Mouse (Mus musculus) heart, postnatal 4 days (tissue): Measurements from ENCODE around the gene Apom. TPM values are rescaled to one million over a fixed set of nuclear protein-coding genes. Genes with fewer than 3 reads are reported as not detected.

Experiments
- DNase-seq: peaks from one replicate; pipeline ENCODE4 v3.0.0; 2021
- total RNA-seq, 2 experiments: library from RNA; stranded (reverse); gene quantifications; 2 replicates each; pipeline ENCODE4 v1.2.3; 2021

Gene Apom
- total RNA-seq = not detected

DNA sequence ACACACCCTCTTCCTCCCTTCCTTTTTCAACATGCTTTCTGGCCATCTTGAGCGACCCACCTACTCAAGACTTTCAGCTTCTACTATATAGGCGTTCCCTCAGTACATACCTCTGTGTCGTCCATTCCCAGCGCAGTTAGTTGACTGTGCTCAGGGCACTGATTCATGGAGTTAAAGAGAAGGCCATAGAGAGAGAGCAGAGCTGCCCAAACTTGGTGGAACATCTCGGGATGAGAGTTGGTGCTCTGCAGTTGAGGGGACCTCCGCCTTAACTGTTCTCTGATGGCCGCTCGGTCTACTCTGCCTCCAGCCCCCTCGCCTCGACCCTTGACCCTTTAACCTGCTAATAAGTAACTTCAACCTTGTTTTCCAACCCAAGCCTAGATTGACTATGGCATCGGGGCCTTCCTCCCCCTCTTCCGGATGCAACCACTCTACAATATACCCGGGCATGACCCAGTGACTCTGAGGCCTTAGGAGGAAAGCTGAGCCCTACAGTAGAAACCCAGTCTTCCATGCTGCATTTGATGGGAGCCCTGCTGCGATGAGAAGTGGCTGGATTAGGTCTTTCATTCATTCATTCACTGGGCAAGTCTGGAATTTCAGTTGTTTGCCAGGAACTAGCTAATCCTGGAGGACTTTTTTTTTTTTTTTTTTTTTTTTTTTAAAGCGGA is at the start of gene Apom:
Gene Apom, minus strand, starts transcription at position 551 of the 674 bp plus-strand sequence.
- no peak for DNase-seq

DNA sequence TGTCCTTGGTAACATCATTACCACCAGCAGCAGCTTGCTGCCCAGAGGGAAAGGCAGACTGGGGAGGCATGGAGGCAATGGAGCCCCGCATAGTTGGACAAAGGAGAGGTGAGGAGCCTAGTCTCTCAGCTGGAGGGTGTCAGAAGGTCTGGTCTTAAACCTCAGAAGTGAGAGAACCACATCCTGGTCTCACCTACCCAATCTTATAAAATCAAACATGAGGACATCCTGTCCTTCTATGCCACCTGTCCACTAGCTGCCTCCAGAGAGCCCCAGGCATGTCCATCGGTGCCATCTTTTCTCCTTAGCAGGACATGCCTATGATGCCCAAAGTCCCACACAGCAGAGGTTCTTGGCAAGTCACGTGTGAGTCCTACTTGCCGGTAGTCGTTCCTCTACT is 48.2 kb upstream of the Apom start:
- DNase-seq = no peak

DNA sequence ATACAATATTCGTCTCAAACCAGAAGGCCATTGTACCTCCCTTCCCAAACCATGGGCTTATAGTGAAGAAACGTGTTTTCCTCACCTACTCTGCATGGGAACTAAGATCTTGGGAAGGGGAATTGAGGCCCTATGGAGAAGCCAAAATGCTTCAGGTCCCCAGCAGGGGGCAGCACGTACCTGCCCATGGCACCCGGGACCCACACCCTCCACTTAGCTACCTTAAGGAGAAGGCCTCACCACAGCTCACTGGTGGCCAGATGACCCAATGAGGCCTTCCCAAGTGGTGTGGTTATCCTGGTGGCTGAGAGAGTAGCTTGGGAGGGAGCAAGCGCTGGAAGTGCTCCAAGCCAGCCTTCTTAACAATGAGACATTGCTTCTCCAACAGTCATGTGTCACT is 46.7 kb upstream of the Apom start:
- peak; percentile 84 for DNase-seq

DNA sequence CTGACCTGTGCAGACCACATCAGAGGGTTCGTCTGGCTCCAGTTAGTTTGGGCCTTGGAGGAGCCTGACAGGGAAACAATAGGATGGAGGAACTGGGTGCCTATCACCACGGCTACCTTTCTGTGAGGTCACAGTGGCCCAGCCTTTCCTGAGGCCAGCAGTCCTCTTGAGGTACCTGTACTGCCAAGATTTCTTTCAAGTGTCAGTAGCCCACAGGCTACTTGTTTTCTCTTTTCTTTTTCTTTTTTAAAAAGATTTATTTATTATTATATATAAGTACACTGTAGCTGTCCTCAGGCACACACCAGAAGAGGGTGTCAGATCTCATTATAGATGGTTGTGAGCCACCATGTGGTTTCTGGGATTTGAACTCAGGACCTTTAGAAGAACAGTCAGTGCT is 44.1 kb upstream of the Apom start, which contains the start of gene Aif1:
Gene Aif1, minus strand, starts transcription at position 101 of the 400 bp plus-strand sequence.
- no peak for DNase-seq

DNA sequence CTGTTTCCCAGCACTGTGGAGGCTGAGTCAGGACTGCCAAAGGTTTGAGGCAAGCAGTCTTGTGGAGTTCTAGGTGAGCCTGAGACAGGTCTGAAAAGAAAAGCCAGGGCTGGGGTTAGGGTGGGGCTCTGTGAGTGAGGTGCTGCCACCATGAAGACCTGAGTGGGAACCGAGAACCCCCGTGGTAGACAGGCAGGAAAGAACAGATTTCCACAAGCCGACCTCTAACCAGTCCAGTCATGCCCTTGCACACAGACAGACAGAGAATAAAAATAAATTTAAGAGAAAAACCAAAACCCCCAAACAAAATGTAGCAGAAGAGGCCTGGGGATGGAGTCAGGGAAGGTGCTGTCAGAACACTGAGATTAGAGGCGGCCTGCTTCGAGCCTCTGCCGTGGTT is 43.5 kb upstream of the Apom start:
- no peak for DNase-seq

DNA sequence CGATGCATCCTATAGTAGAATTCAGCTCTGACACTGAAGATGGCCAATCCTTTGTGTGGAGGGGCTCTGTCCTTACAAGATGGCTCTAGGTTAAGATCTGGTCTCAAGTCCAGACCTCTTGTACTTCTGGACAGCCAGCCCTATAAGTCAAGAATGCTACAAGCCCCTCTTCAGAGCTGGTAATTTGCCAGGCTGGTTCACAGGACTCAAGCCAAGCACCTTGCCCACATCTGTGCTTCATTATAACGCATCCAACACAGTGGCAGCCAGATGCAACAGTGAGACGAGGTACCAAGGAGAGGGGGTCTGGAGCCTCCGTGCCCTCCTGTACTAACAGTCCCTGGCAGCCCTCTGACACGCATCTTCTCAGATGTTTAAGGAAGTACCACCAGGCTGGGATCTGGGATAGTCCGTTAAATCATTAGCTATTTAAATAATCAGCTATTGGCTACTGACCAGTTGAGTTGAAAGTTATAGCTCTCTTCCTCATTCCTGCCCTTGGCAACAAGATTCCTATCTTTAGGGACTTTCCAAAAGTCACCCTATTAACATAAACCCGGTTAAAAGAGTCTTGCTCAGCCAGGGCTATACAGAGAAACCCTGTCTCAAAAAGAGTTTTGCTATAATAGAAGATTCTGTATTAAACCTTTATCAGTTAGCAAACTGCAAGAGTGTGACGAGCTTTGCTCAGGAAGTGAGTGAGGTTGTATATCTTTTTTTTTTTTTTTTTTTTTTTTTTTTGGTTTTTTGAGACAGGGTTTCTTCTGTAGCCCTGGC is 42.5 kb upstream of the Apom start:
- DNase-seq = no peak

DNA sequence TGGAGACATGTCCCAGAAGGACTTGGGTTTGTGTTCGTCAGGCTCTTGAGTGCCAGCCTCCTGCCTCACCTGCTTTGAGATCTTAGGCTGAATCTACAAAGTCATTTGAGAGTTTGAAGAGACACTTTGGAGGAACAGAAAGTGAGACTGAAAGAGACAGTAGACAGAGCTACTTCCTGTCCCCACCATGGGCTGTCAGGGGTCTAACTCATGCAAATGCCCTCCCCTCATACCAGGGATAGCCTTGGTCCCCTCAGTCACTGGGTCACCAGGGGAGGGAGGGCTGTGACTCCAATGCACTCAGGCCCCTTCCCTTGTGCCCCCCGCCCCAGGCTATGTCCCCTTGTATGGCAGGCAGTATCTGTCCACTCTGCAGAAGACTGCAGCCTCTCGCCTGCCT is 41.5 kb upstream of the Apom start:
- no peak for DNase-seq

DNA sequence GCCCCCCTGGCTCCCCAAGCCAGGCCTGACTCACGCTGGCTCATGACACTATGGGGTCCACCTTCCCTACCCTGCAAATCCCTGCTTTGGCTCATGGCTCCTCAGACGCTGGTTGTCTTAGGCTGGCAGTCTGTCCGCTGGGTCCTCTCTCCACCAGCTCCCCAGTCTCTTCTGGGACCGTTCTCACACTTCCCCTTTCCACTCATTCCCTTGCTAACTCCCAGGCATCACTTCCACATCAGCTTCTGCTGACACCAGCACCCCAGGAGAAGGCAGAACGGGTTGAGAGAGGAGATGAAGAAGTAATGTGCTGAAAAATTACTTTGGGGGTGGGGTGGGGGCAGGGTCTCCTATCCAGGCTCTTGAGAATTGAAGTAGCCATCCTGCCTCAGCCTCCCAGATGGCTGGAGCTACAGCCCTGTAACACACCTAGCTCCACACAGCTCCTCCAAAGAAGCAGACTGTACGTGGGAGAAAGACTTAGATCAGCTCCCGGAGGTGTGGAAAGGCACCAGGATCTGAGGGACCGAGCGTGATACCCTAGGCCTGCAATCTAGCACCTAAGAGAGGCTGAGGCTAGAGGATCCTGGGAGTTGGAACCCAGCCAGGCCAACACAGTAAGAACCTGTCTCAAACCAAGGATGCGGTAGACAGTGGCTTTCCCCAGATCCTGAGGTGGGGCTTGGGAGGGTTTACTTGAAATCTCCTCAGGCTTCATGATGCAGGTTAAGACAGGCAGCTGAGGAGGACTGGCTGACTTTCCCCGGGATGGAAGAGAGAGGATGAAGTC is 40.8 kb upstream of the Apom start:
- DNase-seq = no peak

DNA sequence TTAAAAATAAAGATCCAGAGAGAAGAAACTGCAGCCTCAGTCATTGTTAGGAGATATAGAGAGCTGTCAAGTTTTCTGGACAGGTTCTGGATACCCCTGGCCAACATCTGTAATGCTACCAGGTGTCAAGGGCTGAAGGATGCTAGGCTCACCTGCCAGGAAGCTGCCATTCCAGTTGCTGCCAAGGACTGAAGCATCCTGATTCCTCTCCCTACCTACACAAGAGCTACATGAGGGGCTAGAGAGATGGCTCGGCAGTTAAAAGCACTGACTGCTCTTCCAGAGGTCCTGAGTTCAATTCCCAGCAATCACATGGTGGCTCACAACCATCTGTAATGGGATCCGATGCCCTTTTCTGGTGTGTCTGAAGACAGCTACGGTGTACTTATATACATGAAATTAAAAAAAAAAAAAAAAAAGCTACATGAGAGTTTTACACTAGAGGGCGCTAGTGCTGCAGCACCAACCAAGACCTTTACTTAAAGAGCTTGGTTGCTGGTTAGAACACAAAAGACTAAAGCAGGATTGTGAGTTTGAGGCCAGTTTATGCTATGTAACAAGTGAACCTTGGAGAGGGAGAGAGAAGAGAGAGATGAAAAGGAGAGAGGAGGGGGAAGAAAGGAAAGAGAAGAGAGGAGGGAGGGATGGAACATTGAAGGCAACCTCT is 36.8 kb upstream of the Apom start:
- DNase-seq = no peak

DNA sequence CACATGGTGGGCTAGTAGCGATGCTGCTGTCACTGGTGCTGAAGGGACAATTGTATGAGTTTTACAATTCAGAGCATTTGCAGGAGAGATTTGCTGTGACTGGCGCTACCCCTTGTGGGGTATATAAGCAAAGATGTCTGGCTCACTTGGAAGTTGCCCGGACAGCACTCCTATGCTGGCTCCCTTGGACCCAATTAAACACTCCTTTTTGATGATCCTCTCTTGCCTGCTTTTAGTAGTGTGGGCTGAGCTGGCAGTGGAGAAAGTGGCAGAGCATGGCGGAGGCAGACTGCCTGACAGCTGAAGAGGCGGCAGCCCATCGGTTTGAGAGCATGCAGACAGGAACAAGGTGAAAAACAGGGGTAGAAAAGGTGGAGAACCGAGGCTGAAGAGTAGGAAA is 35.9 kb upstream of the Apom start:
- DNase-seq = no peak

DNA sequence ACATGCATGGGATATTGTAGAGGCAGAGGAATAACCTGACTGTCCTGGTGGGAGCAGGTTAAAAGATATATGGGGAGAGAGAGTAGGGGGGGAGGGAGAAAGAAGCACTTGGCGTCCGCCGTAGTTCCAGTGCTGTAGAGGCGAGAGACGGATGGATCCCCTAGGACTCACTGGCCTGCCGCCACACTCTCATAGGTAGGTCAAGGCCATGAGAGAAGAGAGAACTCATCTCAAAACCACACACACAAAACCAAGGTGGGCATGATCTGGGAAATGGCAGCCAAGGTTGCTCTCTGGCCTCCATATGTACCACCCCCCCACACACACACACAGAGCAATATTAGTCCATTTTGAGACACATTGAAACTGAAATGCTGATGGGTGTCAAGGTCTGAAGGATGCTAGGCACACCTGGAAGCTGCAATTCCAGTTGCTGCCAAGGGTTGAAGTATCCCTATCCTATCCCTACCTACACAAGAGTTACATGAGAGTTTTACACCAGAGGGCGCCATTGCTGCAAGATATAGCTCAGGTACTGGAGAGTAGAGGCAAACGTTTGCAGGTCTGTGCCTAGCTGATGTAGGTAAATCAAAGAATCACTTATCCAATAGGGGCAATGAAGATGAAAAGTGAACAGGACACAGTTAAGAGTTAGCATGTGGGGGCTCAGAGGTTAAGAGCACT is 34.6 kb upstream of the Apom start:
- peak; percentile 61 for DNase-seq

DNA sequence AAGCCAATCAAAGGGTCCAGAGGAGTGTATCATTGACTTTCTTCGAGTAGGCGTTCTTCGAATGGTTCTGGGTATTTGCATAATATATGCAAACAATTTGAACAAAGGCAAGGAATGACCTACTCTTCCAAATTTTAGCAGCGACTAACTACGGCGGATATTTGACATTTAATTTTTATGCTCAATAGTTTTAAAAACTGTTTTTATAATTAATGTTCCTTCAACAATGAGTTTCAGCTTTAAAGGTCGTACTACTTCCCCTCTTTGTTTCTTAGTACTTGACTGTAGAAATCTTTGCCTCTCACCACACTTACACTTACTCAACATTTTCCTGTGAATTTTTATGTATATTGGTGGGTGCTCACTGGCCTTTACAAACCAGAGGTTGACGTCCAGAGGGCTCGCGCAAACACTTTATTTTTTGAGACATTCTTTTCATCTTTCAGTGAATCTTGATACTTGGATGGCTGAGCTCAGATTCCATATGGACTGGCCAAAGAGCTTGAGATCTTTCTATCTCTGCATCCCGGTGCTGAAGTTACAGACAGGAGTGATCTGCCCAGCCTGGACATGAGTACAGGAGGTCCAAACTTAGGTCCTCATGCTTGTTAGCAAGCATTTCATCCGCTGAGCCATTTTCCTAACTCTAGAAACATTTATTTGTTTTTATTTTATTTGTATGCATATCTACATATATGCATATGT is 33.8 kb upstream of the Apom start:
- DNase-seq = no peak

DNA sequence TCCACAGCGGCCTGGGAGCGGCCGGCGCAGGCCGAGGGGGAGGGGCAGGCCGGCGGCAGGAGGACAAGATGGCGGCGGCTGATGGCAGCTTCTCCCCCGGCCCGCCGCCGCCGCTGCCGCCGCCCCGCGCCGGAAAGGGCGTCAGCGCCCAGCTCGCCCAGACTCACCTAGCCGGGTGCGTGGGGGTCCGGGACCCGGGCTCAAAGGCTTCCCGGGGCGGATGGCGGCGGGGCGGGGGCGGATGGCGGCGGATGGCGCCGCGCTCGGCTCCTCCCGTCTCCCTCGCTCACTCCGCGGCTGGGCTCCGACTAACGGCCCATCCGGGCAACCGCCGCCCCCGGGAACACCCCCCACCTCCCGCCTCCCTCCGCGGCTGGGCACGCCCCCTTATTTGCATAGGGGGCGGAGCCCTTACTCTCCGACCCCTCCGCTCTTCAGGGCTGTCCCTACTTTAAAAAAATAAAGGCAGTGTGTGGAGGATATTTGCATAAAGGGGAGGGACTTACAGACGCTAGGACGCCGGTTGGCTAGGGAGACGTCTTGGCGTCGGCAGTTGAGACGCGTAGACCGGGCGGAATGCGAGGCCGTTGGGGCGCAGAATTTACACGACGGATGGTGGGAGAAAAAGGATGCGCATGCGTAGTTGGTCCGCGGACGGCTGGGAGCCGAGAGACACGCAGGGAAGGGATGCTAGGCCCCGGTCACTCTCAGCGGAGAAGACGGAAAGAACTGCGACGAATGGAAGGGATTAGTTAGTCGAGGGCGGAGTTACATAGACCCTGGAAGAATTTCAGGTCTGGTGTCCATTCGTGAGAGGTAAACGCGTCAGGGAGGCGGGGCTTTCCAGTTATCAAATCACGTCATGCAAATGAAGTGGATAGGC is 33.0 kb upstream of the Apom start, which contains the start of gene Prrc2a:
Gene Prrc2a, minus strand, starts transcription at position 330 of the 883 bp plus-strand sequence.
- DNase-seq = peak; percentile 98

DNA sequence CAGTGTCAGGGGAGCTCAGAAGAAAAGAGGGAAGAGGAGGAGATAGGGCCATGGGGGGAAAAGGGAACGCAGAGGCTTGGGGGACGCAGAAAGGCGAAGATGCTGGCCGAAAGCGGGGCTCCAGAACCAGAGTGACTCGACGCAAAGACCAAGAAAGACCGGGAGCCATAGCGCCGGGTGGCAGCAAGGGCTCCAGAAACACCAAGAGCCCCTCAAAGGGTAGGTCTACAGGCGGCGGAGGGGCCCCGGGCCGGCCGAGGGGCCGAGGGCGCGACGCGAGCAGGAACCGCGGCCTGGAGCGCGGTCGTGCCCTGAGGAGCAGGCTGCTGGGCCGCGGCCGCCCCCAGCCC is 32.3 kb upstream of the Apom start:
- no peak for DNase-seq

DNA sequence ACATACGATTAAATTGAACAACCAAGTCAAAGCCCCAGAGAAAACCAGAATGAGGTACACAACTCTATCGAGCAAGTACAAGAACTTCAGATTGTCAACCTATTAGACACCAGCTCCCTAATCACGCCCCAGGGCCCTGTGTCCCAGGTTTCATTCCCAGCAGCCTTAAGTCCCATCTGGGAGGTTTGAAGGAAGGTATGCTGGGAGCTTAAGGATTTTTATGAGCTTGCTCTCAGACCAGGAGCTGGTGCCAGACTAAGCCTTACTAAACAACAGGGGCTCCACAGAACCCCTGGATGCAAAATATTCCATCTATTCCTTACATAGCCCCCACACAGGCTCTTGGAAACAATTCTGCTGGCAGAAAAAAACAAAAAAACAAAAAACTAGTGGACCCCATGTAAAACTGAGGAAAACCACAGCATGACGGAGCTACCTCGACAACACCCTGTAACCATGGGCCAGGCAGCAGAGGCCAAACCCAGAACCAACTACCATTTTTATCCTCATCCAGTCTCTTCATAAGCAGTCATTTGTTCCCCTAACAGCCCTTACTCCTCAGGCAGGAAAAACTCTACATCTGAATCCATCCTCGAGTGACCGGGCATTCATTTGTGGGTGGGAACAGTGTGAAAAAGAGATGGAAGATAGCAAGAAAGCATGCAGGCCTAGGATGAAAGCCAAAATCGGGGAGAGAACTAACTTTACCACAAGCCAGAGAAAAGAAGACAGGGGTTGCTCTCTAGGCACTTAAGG is 31.7 kb upstream of the Apom start:
- no peak for DNase-seq

DNA sequence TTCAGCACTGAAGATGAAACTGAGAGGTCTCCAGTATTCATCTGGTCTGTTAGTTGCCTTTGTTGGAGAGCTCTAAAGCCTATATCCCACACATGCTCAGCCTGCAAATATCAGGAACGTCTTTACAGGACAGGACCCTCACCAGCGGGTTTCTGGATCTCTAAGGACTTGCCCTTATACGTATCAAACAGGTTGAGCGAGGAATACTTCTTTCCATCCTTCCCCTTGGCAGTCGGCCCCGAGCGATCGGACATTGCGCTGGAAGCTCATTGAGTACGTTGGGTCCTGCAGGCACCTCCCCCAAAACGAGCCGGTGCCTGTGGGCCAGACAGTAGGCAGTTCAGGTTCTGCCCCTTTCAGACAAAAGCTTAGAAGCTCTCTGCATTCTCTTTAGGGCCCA is 30.9 kb upstream of the Apom start:
- DNase-seq = peak; percentile 54

DNA sequence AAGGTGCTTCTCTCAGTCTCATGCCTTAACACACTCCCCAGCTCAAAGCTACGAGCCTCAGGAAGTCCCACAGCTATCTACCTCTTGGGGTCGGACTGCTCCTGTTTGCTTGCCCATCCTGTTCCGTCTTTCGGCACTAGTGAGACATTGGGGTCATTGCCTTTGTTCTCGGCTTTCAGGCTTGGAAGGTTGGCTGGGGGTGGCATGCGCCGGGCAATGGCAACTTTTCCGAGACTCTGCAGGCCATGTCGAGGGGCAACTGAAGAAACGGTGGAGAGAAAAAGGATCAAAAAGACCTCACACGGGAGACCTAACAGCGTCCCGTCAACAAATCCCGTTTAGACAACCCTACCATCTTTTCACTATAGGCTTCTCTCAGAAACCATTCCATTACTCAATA is 30.3 kb upstream of the Apom start:
- no peak for DNase-seq

DNA sequence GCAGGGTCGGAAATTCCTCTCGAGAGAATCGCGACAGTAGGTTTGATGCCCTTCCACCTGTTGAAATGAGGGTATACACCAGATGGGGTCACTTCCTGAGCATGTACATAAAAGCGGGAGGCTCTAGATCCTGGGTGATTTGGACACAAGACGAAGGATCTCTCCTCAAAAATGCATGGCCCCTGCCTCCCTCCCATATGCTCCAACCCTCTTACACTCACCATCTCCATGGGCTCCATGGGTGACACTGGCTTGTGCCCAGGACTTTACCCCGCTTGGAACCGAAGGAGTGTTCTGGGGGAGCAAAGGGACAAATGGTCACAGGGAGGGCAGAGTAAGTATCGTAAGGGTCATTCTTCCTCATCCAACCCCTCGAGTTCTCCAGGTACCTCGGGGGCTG is 29.6 kb upstream of the Apom start:
- DNase-seq = no peak

DNA sequence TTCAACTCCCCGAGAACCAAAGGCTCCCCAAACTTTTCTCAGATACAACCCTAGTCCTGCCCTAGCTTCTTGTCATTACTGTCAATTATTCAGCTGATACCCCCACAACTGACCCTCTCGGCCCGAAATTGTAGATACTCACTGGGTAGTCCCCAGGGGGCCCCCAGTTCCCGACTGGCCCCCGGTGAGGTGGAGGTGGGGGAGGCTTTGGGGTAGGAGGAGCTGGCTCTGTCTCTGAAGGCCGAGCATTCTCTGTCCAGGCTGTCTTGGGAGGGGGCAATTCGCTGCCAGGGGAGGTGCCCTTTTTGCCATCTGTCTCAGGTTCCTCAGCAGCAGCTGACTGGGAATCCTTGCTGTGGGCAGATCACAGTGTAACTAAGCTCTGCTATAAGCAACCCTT is 27.8 kb upstream of the Apom start:
- DNase-seq = no peak
